Mouse (Mus musculus): ENCODE results near the gene Efna2. TPM values are rescaled to one million over a fixed set of nuclear protein-coding genes. Genes with fewer than 3 reads are reported as not detected.

The Efna2 gene
- polyA plus RNA-seq, 1 experiment from 2014 or later = 51.3 TPM

DNA sequence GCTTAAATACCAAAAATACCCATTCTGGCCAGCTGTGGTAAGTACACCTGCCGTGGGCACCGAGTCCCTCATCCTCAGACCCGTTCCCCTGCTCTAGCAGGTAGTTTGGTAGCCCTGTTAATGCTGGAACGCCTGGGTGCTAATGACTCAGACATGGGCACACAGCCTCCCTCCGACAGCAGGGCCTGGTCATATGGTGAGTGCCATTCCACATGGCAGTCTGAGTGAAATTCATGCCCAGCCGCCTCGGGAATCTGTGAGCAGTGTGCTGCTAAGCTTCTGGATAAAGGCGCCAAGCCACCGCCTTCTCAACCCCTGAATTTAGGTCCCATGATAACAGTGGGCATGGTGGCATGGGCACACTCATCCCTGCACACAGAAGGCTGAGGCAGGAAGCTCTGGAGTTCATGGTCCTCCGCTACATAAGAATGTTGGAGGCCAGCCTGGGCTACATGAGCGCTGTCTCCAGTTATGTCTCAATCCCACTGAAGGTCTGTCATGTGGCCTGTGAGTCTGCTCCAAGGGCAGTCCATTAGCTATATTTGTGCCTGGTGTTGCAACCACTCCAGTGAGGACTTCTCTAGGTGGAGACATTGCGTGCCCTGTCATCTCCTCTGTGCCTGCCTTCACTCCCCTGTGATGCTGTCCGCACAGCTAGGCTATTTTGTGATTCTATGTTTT, 57.0 kb downstream of the Efna2 start:
- Histone ChIP-seq H3K9ac (ENCODE audit: low read length) (no peak overlapping the region), H3K4me1 (ENCODE audit: control insufficient read depth, insufficient read depth, low read length) (peaks cover 4% of the 10 kb centered on the region; the same call in 1 of the 2 replicates), H3K4me3 (ENCODE audit: low read depth, low read length) (no peak overlapping the region), H3K27me3 (ENCODE audit: control insufficient read depth, insufficient read depth, low read length) (no peaks in the 10 kb centered on the region), H3K36me3 (ENCODE audit: control insufficient read depth, insufficient read depth, low read length) (peaks cover 70% of the 10 kb centered on the region), H3K4me2 (ENCODE audit: low read depth, severe bottlenecking) (no peak overlapping the region), H3K27ac (replicated peaks; ENCODE audit: low read depth, low read length) (no peak overlapping the region), H3K9me3 (ENCODE audit: control insufficient read depth, low read length) (no peaks in the 10 kb centered on the region)
- ATAC-seq (ENCODE audit: insufficient number of reproducible peaks, low FRiP score, low TSS enrichment, low read depth) (no peak), DNase-seq (ENCODE audit: low spot score) (no peak)
- WGBS = 92% methylated on average over 13 of the region's 13 CpGs

DNA sequence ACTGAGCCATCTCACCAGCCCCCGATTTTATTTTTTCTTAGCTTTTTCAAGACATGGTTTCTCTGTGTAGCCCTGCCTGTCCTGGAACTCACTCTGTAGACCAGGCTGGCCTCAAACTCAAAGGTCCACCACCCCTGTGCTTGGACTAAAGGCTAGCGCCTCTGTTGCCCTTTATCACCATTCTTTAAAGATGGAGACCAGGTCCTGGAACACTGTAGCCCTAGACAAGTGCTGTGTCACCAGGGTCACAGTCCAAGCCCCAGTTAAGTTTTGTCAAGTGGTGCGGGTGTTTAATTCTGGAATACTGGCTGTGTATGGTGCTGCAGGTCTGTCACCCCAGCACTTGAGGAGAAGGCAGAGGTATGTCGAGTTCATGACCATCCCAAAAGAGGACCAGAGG, 57.7 kb downstream of the Efna2 start:
- Histone ChIP-seq H3K4me2 (ENCODE audit: low read depth, severe bottlenecking) (no peak overlapping the region), H3K4me1 (ENCODE audit: control insufficient read depth, insufficient read depth, low read length) (peaks cover 4% of the 10 kb centered on the region; the same call in 1 of the 2 replicates), H3K4me3 (ENCODE audit: low read depth, low read length) (no peak overlapping the region), H3K27ac (replicated peaks; ENCODE audit: low read depth, low read length) (no peak overlapping the region), H3K27me3 (ENCODE audit: control insufficient read depth, insufficient read depth, low read length) (no peaks in the 10 kb centered on the region), H3K9ac (ENCODE audit: low read length) (no peak overlapping the region), H3K36me3 (ENCODE audit: control insufficient read depth, insufficient read depth, low read length) (peaks cover 70% of the 10 kb centered on the region), H3K9me3 (ENCODE audit: control insufficient read depth, low read length) (no peaks in the 10 kb centered on the region)
- ATAC-seq (ENCODE audit: insufficient number of reproducible peaks, low FRiP score, low TSS enrichment, low read depth) = no peak
- WGBS = 85% methylated on average over 4 of the region's 4 CpGs
- DNase-seq (ENCODE audit: low spot score) = no peak

DNA sequence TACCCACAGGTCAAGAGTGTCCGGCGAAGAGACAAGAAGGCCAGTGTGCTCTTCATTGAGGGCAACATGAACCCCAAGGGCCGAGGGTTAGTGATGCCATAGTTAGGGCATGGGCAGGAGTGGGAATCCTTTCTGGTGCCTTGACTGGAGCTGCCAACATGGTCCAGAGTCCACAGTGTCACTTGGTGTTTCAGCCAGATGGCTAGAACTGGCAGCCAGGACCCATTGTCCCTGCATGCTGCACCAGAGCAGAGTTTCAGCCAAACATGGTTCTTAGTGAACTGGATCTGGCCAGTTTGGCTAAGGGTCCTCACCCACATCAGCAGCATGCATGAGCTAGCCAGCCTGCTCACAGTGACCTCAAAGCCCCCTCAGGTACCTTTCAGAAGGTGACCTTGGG, 59.0 kb downstream of the Efna2 start:
- ATAC-seq (ENCODE audit: insufficient number of reproducible peaks, low FRiP score, low TSS enrichment, low read depth) = no peak
- 88% methylated on average over 3 of the region's 3 CpGs for WGBS
- no peaks in the 10 kb centered on the region for H3K9me3 ChIP-seq (ENCODE audit: control insufficient read depth, low read length)
- no peak overlapping the region for H3K4me2 ChIP-seq (ENCODE audit: low read depth, severe bottlenecking)
- H3K27me3 ChIP-seq (ENCODE audit: control insufficient read depth, insufficient read depth, low read length) = no peaks in the 10 kb centered on the region
- no peak overlapping the region for H3K4me3 ChIP-seq (ENCODE audit: low read depth, low read length)
- no peak overlapping the region for H3K9ac ChIP-seq (ENCODE audit: low read length)
- no peak for DNase-seq (ENCODE audit: low spot score)
- no peak overlapping the region for H3K27ac ChIP-seq (replicated peaks; ENCODE audit: low read depth, low read length)
- H3K36me3 ChIP-seq (ENCODE audit: control insufficient read depth, insufficient read depth, low read length) = peaks cover 77% of the 10 kb centered on the region
- H3K4me1 ChIP-seq (ENCODE audit: control insufficient read depth, insufficient read depth, low read length) = no peaks in the 10 kb centered on the region

Other genes with a start within 250 kb of the Efna2 start
- 141 and 144 TPM in 2 replicates for gene Wdr18, start 219.3 kb upstream of the Efna2 start, polyA plus RNA-seq (2014; fragmentation: Nextera tagmentation; extraction: Ambion mirVana)
- gene Grin3b, start 208.8 kb upstream of the Efna2 start, polyA plus RNA-seq (2014; fragmentation: Nextera tagmentation; extraction: Ambion mirVana) = 0.23 and 0.41 TPM in 2 replicates
- 15.7 and 15.9 TPM in 2 replicates for gene Tmem259, start 195.2 kb upstream of the Efna2 start, polyA plus RNA-seq (2014; fragmentation: Nextera tagmentation; extraction: Ambion mirVana)
- gene Cnn2, start 190.9 kb upstream of the Efna2 start, polyA plus RNA-seq (2014; fragmentation: Nextera tagmentation; extraction: Ambion mirVana) = 250 and 255 TPM in 2 replicates
- gene Abca7, start 183.0 kb upstream of the Efna2 start, polyA plus RNA-seq (2014; fragmentation: Nextera tagmentation; extraction: Ambion mirVana) = 1.3 and 1.4 TPM in 2 replicates
- 8.5 and 10.8 TPM in 2 replicates for gene Arhgap45, start 162.8 kb upstream of the Efna2 start, polyA plus RNA-seq (2014; fragmentation: Nextera tagmentation; extraction: Ambion mirVana)
- gene Polr2e, start 139.7 kb upstream of the Efna2 start, polyA plus RNA-seq (2014; fragmentation: Nextera tagmentation; extraction: Ambion mirVana) = 294 and 308 TPM in 2 replicates
- gene Gpx4, start 132.3 kb upstream of the Efna2 start, polyA plus RNA-seq (2014; fragmentation: Nextera tagmentation; extraction: Ambion mirVana) = 475 and 534 TPM in 2 replicates
- gene Sbno2, start 73.9 kb upstream of the Efna2 start, polyA plus RNA-seq (2014; fragmentation: Nextera tagmentation; extraction: Ambion mirVana) = 8.1 and 10.8 TPM in 2 replicates
- 23.6 and 27.1 TPM in 2 replicates for gene Stk11, start 63.7 kb upstream of the Efna2 start, polyA plus RNA-seq (2014; fragmentation: Nextera tagmentation; extraction: Ambion mirVana)
- 416 and 426 TPM in 2 replicates for gene Atp5d, start 40.9 kb upstream of the Efna2 start, polyA plus RNA-seq (2014; fragmentation: Nextera tagmentation; extraction: Ambion mirVana)
- 4.7 and 6.5 TPM in 2 replicates for gene Cbarp, start 38.6 kb upstream of the Efna2 start, polyA plus RNA-seq (2014; fragmentation: Nextera tagmentation; extraction: Ambion mirVana)
- 59.3 and 60.9 TPM in 2 replicates for gene Midn, start 31.2 kb upstream of the Efna2 start, polyA plus RNA-seq (2014; fragmentation: Nextera tagmentation; extraction: Ambion mirVana)
- 67.9 and 68.1 TPM in 2 replicates for gene Cirbp, start 13.5 kb upstream of the Efna2 start, polyA plus RNA-seq (2014; fragmentation: Nextera tagmentation; extraction: Ambion mirVana)
- gene 1600002K03Rik, start 6.5 kb upstream of the Efna2 start, polyA plus RNA-seq (2014; fragmentation: Nextera tagmentation; extraction: Ambion mirVana) = 5.9 and 7.2 TPM in 2 replicates
- gene Mum1, start 47.0 kb downstream of the Efna2 start, polyA plus RNA-seq (2014; fragmentation: Nextera tagmentation; extraction: Ambion mirVana) = 84.6 and 87.1 TPM in 2 replicates
- gene Ndufs7, start 69.6 kb downstream of the Efna2 start, polyA plus RNA-seq (2014; fragmentation: Nextera tagmentation; extraction: Ambion mirVana) = 266 and 281 TPM in 2 replicates
- gene Gamt, start 81.5 kb downstream of the Efna2 start, polyA plus RNA-seq (2014; fragmentation: Nextera tagmentation; extraction: Ambion mirVana) = 18.9 and 20.1 TPM in 2 replicates
- 51.7 and 55.6 TPM in 2 replicates for gene Dazap1, start 82.0 kb downstream of the Efna2 start, polyA plus RNA-seq (2014; fragmentation: Nextera tagmentation; extraction: Ambion mirVana)
- gene Rps15, start 113.0 kb downstream of the Efna2 start, polyA plus RNA-seq (2014; fragmentation: Nextera tagmentation; extraction: Ambion mirVana) = 1,071 TPM in 2 replicates
- 4.5 and 5.0 TPM in 2 replicates for gene Apc2, start 116.5 kb downstream of the Efna2 start, polyA plus RNA-seq (2014; fragmentation: Nextera tagmentation; extraction: Ambion mirVana)
- 38.1 and 45.0 TPM in 2 replicates for gene 2310011J03Rik, start 141.1 kb downstream of the Efna2 start, polyA plus RNA-seq (2014; fragmentation: Nextera tagmentation; extraction: Ambion mirVana)
- 4.4 and 5.3 TPM in 2 replicates for gene Pcsk4, start 150.0 kb downstream of the Efna2 start, polyA plus RNA-seq (2014; fragmentation: Nextera tagmentation; extraction: Ambion mirVana)
- gene Reep6, start 150.5 kb downstream of the Efna2 start, polyA plus RNA-seq (2014; fragmentation: Nextera tagmentation; extraction: Ambion mirVana) = 5.2 and 7.2 TPM in 2 replicates
- 0.28 and 0.41 TPM in 2 replicates for gene Adamtsl5, start 168.9 kb downstream of the Efna2 start, polyA plus RNA-seq (2014; fragmentation: Nextera tagmentation; extraction: Ambion mirVana)
- 0.49 and 0.61 TPM in 2 replicates for gene Plk5, start 177.0 kb downstream of the Efna2 start, polyA plus RNA-seq (2014; fragmentation: Nextera tagmentation; extraction: Ambion mirVana)
- 9.8 and 10.4 TPM in 2 replicates for gene Mex3d, start 208.2 kb downstream of the Efna2 start, polyA plus RNA-seq (2014; fragmentation: Nextera tagmentation; extraction: Ambion mirVana)
- gene Mbd3, start 220.1 kb downstream of the Efna2 start, polyA plus RNA-seq (2014; fragmentation: Nextera tagmentation; extraction: Ambion mirVana) = 302 and 337 TPM in 2 replicates
- gene Uqcr11, start 227.3 kb downstream of the Efna2 start, polyA plus RNA-seq (2014; fragmentation: Nextera tagmentation; extraction: Ambion mirVana) = 527 and 533 TPM in 2 replicates

Data from limb, embryonic 11.5 days (tissue).